Mouse (Mus musculus) stomach, embryonic 14.5 days (tissue): ENCODE results near the gene Snx3. TPM values are rescaled to one million over a fixed set of nuclear protein-coding genes. Genes with fewer than 3 reads are reported as not detected.
A peak's percentile ranks its signal among the peaks of the same experiment; 100 is the strongest.

ENCODE experiments used
- ATAC-seq: fragments of 200-750 bp; cut with Nextera tagmentation; 2 replicates; pipeline ENCODE4 v1.8.0; 2017; ENCODE audit warnings: low read depth, moderate TSS enrichment; ENCODE audit not compliant: insufficient number of reproducible peaks, insufficient read depth, low FRiP score
- H3K27ac ChIP-seq: fragments of 300-500 bp; sonication (generic); 2 replicates; pipeline ENCODE4 v1.5.1; 2014; ENCODE audit warnings: mild to moderate bottlenecking, low read length, moderate library complexity, mixed read lengths
- H3K27me3 ChIP-seq: fragments of 300-500 bp; sonication (generic); 2 replicates; pipeline ENCODE4 v1.6.1; 2014; ENCODE audit warnings: low read length, control low read depth, mixed read lengths; ENCODE audit not compliant: control insufficient read depth, insufficient read depth
- H3K36me3 ChIP-seq: fragments of 300-500 bp; sonication (generic); 2 replicates; pipeline ENCODE4 v1.6.1; 2014; ENCODE audit warnings: mild to moderate bottlenecking, control low read depth, low read length, moderate library complexity, mixed read lengths; ENCODE audit not compliant: control insufficient read depth, insufficient read depth
- H3K4me1 ChIP-seq: fragments of 300-500 bp; sonication (generic); 2 replicates; pipeline ENCODE4 v1.6.1; 2014; ENCODE audit warnings: low read length, control low read depth, mixed read lengths; ENCODE audit not compliant: control insufficient read depth, insufficient read depth
- H3K4me2 ChIP-seq: fragments of 300-500 bp; sonication (generic); replicated peaks from 2 replicates; pipeline ENCODE4 v1.6.1; 2014; ENCODE audit warnings: low read depth, low read length, control low read depth
- H3K4me3 ChIP-seq: fragments of 300-500 bp; sonication (generic); 2 replicates; pipeline ENCODE4 v1.5.1; 2014; ENCODE audit warnings: low read depth, low read length, control low read depth
- H3K9ac ChIP-seq: fragments of 300-500 bp; sonication (generic); replicated peaks from 2 replicates; pipeline ENCODE4 v1.6.1; 2014; ENCODE audit warnings: low read depth, mild to moderate bottlenecking, control low read depth, low read length, moderate library complexity, mixed read lengths
- H3K9me3 ChIP-seq: fragments of 300-500 bp; sonication (generic); 2 replicates; pipeline ENCODE4 v1.6.1; 2016; ENCODE audit warnings: low read depth, low read length, control low read depth; ENCODE audit not compliant: control insufficient read depth
- WGBS: fragments of 180-500 bp; shearing (Covaris S2); extraction: QIAGEN DNeasy Blood & Tissue Kit; methylation state at CpG from one replicate; pipeline ENCODE4 v1.1.7; 2014; 5-methylcytosine and 5-hydroxymethylcytosine counted together
- polyA plus RNA-seq: library from polyadenylated mRNA; unstranded; fragments of >200 nt; fragmentation: Nextera tagmentation; extraction: Ambion mirVana; gene quantifications from 2 replicates; pipeline ENCODE4 v1.2.1, GENCODE M21; 2014

Snx3 gene
- polyA plus RNA-seq, result 301 and 311 TPM in 2 replicates

DNA sequence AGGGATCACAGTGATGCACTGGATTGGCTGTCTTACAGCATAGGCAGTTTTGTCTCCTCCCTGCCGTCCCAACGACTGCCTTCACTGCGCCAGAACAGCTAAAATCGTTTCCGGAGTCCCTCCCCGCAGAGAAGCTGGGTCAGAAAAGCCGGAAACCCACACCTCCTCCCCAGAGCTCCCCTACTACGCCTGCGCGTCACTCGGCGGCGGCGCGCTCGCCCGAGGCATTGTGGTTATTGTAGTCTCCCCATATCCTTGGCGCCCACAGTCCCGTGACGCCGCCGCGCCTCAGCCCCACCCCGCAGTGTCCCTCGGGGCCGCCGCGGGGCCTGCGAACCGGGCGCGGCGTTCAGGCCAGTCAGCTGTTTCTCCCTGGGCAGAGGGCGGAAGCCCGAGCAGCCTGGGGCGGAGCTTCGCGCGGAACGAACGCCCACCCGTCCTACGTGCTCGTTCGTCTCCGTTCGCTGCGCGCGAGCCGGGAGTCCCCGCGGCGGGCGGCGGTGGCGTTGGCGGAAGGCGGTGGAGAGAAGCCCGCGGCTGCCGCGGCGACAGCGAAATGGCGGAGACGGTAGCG, at the start of gene Snx3:
Snx3 (plus strand) TSS at position 256 of the 574 bp plus-strand sequence.
- WGBS, result under 1% methylated on average over 68 of the region's 68 CpGs
- Histone ChIP-seq H3K9me3 (no peaks in the 10 kb centered on the region), H3K4me2 (peak within 1 kb of the TSS; percentile 74), H3K4me3 (peak within 1 kb of the TSS; percentile 89), H3K9ac (peak within 1 kb of the TSS; percentile 89), H3K27ac (peak within 1 kb of the TSS; percentile 98), H3K4me1 (no peaks in the 10 kb centered on the region; the same call in 1 of the 2 replicates), H3K36me3 (no peaks in the 10 kb centered on the region), H3K27me3 (no peaks in the 10 kb centered on the region)
- peak; percentile 98 for ATAC-seq

DNA sequence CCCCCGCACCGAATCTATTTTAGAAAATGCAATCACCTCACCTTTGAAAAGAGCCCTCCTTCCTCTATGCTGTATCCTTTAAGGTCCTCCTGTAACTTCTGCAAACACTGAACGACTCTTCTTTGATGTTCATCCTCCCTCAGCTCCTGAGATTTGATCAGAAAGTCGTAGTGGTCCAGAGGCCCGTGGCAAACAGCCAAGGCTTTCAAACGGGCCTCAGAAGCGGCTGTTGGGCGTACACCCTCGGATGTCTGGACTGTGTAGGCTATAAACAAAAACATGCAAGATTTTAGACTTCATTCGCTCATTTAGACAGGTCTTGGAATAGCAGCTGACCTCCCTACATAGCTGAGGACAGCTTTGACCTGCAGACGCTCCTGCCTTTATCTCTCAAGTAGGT, 47.6 kb upstream of the Snx3 start:
- Histone ChIP-seq H3K4me2 (no peak overlapping the region), H3K27ac (no peak overlapping the region), H3K4me3 (no peak overlapping the region), H3K36me3 (no peaks in the 10 kb centered on the region; the same call in 1 of the 2 replicates), H3K9me3 (peaks cover 2% of the 10 kb centered on the region; the same call in 1 of the 2 replicates), H3K9ac (no peak overlapping the region), H3K27me3 (no peaks in the 10 kb centered on the region), H3K4me1 (0 out of 2 replicates have a peak, but pooled peaks cover 3% of the 10 kb centered on the region)
- 60% methylated on average over 11 of the region's 11 CpGs for WGBS
- ATAC-seq, result no peak

DNA sequence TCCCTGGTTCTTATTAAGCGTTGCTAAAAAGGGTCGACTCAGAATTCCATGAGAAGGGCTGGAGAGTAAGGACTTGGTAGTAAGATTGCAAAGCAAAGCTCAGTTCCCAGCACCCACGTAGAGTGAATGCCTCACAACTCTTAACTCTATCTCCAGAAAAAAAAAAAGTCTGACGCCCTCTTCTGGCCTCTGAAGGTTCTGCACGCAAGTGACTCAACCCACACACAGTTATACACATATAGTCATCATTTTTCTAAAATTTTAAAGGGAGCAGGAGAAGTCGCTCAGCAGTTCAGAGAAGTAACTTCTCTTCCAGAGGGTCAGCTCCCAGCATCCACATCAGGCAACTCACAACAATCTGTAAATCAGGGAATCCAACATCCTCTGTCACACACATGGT, 47.1 kb upstream of the Snx3 start:
- no peak overlapping the region for H3K9ac ChIP-seq
- H3K4me1 ChIP-seq, result 0 out of 2 replicates have a peak, but pooled peaks cover 3% of the 10 kb centered on the region
- H3K9me3 ChIP-seq, result peaks cover 6% of the 10 kb centered on the region; the same call in 1 of the 2 replicates
- WGBS, result 89% methylated on average over 6 of the region's 6 CpGs
- H3K36me3 ChIP-seq, result no peaks in the 10 kb centered on the region; the same call in 1 of the 2 replicates
- H3K27me3 ChIP-seq, result no peaks in the 10 kb centered on the region
- H3K4me2 ChIP-seq, result no peak overlapping the region
- H3K4me3 ChIP-seq, result no peak overlapping the region
- no peak for ATAC-seq
- no peak overlapping the region for H3K27ac ChIP-seq

DNA sequence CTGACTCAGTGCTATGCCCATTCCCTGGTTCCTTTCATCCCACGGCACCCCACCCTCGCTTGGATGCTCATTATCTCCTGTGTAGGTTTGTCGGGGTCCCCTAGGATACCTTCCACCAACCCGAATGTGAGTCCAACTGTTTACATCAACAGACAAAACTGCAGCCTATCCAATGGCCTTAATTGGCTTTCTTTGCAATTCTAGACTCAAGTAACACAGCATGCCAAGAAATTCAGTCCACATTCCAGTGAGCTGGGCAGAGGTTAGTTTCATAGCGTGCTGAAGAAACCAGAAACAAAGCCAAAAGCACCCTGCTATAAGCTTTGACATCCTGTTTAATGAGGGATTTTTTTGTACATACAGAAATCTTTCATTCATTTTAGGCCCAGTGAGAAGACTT, 45.8 kb upstream of the Snx3 start:
- H3K4me2 ChIP-seq, result no peak overlapping the region
- no peak for ATAC-seq
- no peak overlapping the region for H3K27ac ChIP-seq
- 66% methylated on average over 5 of the region's 5 CpGs for WGBS
- peaks cover 6% of the 10 kb centered on the region; the same call in 1 of the 2 replicates for H3K9me3 ChIP-seq
- H3K4me1 ChIP-seq, result 0 out of 2 replicates have a peak, but pooled peaks cover 3% of the 10 kb centered on the region
- H3K27me3 ChIP-seq, result no peaks in the 10 kb centered on the region
- no peaks in the 10 kb centered on the region; the same call in 1 of the 2 replicates for H3K36me3 ChIP-seq
- H3K4me3 ChIP-seq, result no peak overlapping the region
- no peak overlapping the region for H3K9ac ChIP-seq

DNA sequence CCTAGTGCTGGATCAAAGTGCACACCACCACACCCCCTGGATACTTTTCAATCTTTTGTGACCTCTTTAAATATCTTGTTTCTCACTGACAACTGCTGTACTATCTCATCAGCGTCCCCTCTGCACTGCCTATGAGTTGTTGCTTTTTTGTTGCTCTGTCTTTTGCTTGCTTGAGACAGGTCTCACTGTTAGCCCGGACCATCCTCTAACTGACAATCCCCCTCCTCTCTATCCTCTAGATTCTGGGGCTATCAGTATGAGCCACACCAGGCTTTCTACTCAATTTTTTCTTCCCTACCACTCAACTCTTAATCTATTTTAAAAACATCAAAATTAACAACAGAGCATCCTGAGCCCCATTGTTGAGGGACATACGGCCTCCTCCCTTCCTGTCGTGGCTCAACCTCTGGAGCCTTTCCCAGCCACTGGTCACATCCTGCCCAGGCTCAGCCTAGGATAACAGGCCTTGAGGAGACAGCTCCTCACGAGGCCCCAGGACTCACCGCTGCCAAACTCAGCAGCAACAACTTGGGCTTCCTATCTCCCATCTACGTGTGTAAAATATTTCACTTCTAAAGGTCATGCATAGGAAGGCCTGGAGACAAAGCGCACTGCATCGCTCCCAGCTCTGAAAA, 44.2 kb upstream of the Snx3 start:
- H3K4me3 ChIP-seq, result no peak overlapping the region
- H3K9ac ChIP-seq, result no peak overlapping the region
- H3K36me3 ChIP-seq, result no peaks in the 10 kb centered on the region; the same call in 1 of the 2 replicates
- H3K27me3 ChIP-seq, result no peaks in the 10 kb centered on the region
- H3K4me1 ChIP-seq, result 0 out of 2 replicates have a peak, but pooled peaks cover 3% of the 10 kb centered on the region
- H3K4me2 ChIP-seq, result no peak overlapping the region
- H3K9me3 ChIP-seq, result peaks cover 6% of the 10 kb centered on the region; the same call in 1 of the 2 replicates
- WGBS, result 71% methylated on average over 9 of the region's 9 CpGs
- no peak for ATAC-seq
- H3K27ac ChIP-seq, result peak overlapping the region; percentile 10; the same call in 1 of the 2 replicates

DNA sequence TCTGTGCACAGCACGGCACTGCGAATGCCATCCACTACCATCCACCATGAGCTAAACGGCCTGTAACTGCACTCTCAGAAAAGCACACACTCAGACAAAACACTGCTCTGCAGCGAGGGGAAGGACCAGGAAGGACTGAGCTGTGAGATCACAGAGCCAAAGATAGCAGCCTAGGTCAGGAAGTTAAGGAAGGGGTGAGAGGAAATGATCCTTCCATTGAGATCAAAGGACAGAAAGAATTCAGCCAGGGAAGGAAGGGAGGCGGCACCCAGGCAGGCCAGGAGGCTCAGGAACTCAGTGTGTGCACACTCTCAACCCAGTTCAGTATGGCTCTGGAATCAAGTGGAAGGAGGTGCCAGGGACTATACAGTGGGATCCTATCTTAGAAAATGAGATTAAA, 37.6 kb upstream of the Snx3 start:
- Histone ChIP-seq H3K27ac (no peak overlapping the region), H3K27me3 (no peaks in the 10 kb centered on the region), H3K9me3 (peaks cover 5% of the 10 kb centered on the region; the same call in 1 of the 2 replicates), H3K9ac (no peak overlapping the region), H3K4me3 (no peak overlapping the region), H3K4me2 (no peak overlapping the region), H3K36me3 (no peaks in the 10 kb centered on the region; the same call in 1 of the 2 replicates), H3K4me1 (0 out of 2 replicates have a peak, but pooled peaks cover 2% of the 10 kb centered on the region)
- ATAC-seq, result no peak
- WGBS, result 40% methylated on average over 5 of the region's 5 CpGs

DNA sequence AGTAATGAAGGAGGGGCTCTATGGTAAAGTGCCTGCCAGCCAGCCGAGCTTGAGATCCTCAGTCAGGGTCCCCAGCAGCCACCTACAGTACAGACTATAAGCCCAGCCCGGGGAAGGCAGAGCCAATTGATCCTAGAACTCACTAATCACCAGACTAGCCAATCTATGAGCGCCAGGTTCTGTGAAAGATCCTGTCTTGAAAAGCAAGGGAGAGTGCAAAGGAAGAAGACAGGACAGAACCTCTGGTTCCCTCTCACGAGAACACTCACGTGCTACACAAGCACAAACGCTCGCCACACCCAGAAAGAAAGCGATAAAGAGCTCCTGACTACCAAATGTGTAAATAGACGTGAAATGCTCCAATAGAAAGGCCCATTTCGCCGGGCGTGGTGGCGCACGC, 37.0 kb upstream of the Snx3 start:
- H3K9me3 ChIP-seq, result no peaks in the 10 kb centered on the region
- H3K4me2 ChIP-seq, result no peak overlapping the region
- WGBS, result 73% methylated on average over 14 of the region's 14 CpGs
- 0 out of 2 replicates have a peak, but pooled peaks cover 2% of the 10 kb centered on the region for H3K4me1 ChIP-seq
- H3K27ac ChIP-seq, result no peak overlapping the region
- no peak for ATAC-seq
- H3K9ac ChIP-seq, result no peak overlapping the region
- H3K4me3 ChIP-seq, result no peak overlapping the region
- no peaks in the 10 kb centered on the region for H3K27me3 ChIP-seq
- no peaks in the 10 kb centered on the region for H3K36me3 ChIP-seq

DNA sequence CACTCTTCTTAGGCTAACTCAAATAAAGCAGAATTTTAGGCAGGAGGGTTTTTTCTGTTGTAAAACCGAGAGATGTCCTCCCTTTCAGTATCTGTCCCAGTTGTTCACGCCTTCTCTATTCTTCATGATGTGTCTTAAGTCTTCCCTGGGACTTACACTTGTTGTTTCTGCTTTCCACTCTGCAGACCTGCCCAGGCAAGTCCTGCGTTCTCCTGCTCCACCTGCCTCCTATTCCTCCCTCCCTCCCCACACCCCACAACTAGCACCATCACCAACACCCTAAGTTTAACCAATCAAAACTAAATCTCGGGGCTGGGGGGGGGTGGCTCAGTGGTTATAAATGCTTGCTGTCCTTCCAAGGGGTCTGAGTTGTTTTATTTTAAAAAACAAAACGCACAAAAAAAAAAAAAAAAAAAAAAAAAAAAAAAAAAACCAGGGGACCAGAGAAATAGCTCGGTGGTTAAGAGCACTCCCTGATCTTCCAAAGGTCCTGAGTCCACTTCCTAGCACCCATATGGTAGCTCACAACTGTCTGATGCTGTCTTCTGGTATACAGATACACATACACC, 26.8 kb upstream of the Snx3 start:
- ATAC-seq, result no peak
- H3K27ac ChIP-seq, result no peak overlapping the region
- 79% methylated on average over 6 of the region's 6 CpGs for WGBS
- no peak overlapping the region for H3K4me3 ChIP-seq
- 0 out of 2 replicates have a peak, but pooled peaks cover 4% of the 10 kb centered on the region for H3K4me1 ChIP-seq
- H3K9ac ChIP-seq, result no peak overlapping the region
- H3K36me3 ChIP-seq, result no peaks in the 10 kb centered on the region
- no peak overlapping the region for H3K4me2 ChIP-seq
- H3K9me3 ChIP-seq, result 0 out of 2 replicates have a peak, but pooled peaks cover 2% of the 10 kb centered on the region
- H3K27me3 ChIP-seq, result no peaks in the 10 kb centered on the region
